Mouse (Mus musculus) hindbrain, embryonic 16.5 days (tissue): ENCODE results near the gene Homer1. TPM values are rescaled to one million over a fixed set of nuclear protein-coding genes. Genes with fewer than 3 reads are reported as not detected.

Experiments used
- ATAC-seq: fragments of 200-750 bp; cut with Nextera tagmentation; 2 replicates; pipeline ENCODE4 v1.8.0; 2017; ENCODE audit warnings: moderate TSS enrichment, moderate library complexity
- H3K27ac ChIP-seq: fragments of 300-500 bp; sonication (generic); 2 replicates; pipeline ENCODE4 v1.5.1; 2014; ENCODE audit warnings: low read depth, mild to moderate bottlenecking, control low read depth, low read length, moderate library complexity
- H3K27me3 ChIP-seq: fragments of 300-500 bp; sonication (generic); replicated peaks from 2 replicates; pipeline ENCODE4 v1.6.1; 2014; ENCODE audit warnings: low read length; ENCODE audit not compliant: control insufficient read depth, insufficient read depth
- H3K36me3 ChIP-seq: fragments of 300-500 bp; sonication (generic); 2 replicates; pipeline ENCODE4 v1.6.1; 2014; ENCODE audit warnings: mild to moderate bottlenecking, low read length, moderate library complexity, mixed read lengths; ENCODE audit not compliant: control insufficient read depth, insufficient read depth
- H3K4me1 ChIP-seq: fragments of 300-500 bp; sonication (generic); 2 replicates; pipeline ENCODE4 v1.6.1; 2014; ENCODE audit warnings: low read depth, low read length; ENCODE audit not compliant: control insufficient read depth, insufficient read depth
- H3K4me2 ChIP-seq: fragments of 300-500 bp; sonication (generic); 2 replicates; pipeline ENCODE4 v1.6.1; 2014; ENCODE audit warnings: mild to moderate bottlenecking, low read length, control low read depth, moderate library complexity
- H3K4me3 ChIP-seq: fragments of 300-500 bp; sonication (generic); 2 replicates; pipeline ENCODE4 v1.5.1; 2014; ENCODE audit warnings: mild to moderate bottlenecking, low read length, control low read depth, moderate library complexity
- H3K9ac ChIP-seq: fragments of 300-500 bp; sonication (generic); 2 replicates; pipeline ENCODE4 v1.6.1; 2014; ENCODE audit warnings: low read depth, mild to moderate bottlenecking, control low read depth, low read length, moderate library complexity
- H3K9me3 ChIP-seq: fragments of 300-500 bp; sonication (generic); 2 replicates; pipeline ENCODE4 v1.6.1; 2014; ENCODE audit warnings: mild to moderate bottlenecking, low read length, moderate library complexity; ENCODE audit not compliant: control insufficient read depth
- WGBS: fragments of 180-500 bp; shearing (Covaris S2); extraction: QIAGEN DNeasy Blood & Tissue Kit; methylation state at CpG from one replicate; pipeline ENCODE4 v1.1.7; 2014; 5-methylcytosine and 5-hydroxymethylcytosine counted together
- polyA plus RNA-seq: library from polyadenylated mRNA; unstranded; fragments of >200 nt; fragmentation: Nextera tagmentation; extraction: Ambion mirVana; gene quantifications from 2 replicates; pipeline ENCODE4 v1.2.1, GENCODE M21; 2015

Gene Homer1
- polyA plus RNA-seq, 1 experiment from 2014 or later: 9.6 TPM

GRCm38 (mm10) chr13:93326326-93326725 lies 26.9 kb downstream of the Homer1 start:
- no peak overlapping the region for H3K4me3 ChIP-seq
- no peak for ATAC-seq
- no peaks in the 10 kb centered on the region for H3K9me3 ChIP-seq
- H3K36me3 ChIP-seq: no peaks in the 10 kb centered on the region
- H3K4me2 ChIP-seq: no peak overlapping the region
- 74% methylated on average over 3 of the region's 3 CpGs for WGBS
- H3K27me3 ChIP-seq: no peaks in the 10 kb centered on the region
- H3K4me1 ChIP-seq: no peaks in the 10 kb centered on the region
- no peak overlapping the region for H3K27ac ChIP-seq
- H3K9ac ChIP-seq: no peak overlapping the region

GRCm38 (mm10) chr13:93331721-93332120 lies 32.3 kb downstream of the Homer1 start:
- Histone ChIP-seq H3K36me3 (no peaks in the 10 kb centered on the region), H3K27me3 (no peaks in the 10 kb centered on the region), H3K4me2 (no peak overlapping the region), H3K4me1 (no peaks in the 10 kb centered on the region), H3K27ac (no peak overlapping the region), H3K9me3 (no peaks in the 10 kb centered on the region), H3K4me3 (no peak overlapping the region), H3K9ac (no peak overlapping the region)
- ATAC-seq: no peak
- WGBS: 95% methylated on average over 2 of the region's 2 CpGs

GRCm38 (mm10) chr13:93332491-93332890 lies 33.1 kb downstream of the Homer1 start:
- Histone ChIP-seq H3K9ac (no peak overlapping the region), H3K36me3 (no peaks in the 10 kb centered on the region), H3K9me3 (no peaks in the 10 kb centered on the region), H3K27me3 (no peaks in the 10 kb centered on the region), H3K4me2 (no peak overlapping the region), H3K4me1 (no peaks in the 10 kb centered on the region), H3K27ac (no peak overlapping the region), H3K4me3 (no peak overlapping the region)
- WGBS: 95% methylated on average over 13 of the region's 13 CpGs
- ATAC-seq: no peak

- H3K9me3 ChIP-seq: no peaks in the 10 kb centered on the region
- H3K4me2 ChIP-seq: no peak overlapping the region
- WGBS: 78% methylated on average over 3 of the region's 3 CpGs
- H3K27me3 ChIP-seq: no peaks in the 10 kb centered on the region
- no peak for ATAC-seq
- H3K4me3 ChIP-seq: no peak overlapping the region
- no peaks in the 10 kb centered on the region for H3K4me1 ChIP-seq
- H3K36me3 ChIP-seq: no peaks in the 10 kb centered on the region
- H3K9ac ChIP-seq: no peak overlapping the region
- H3K27ac ChIP-seq: no peak overlapping the region
Measured at GRCm38 (mm10) chr13:93335337-93335736, 35.9 kb downstream of the Homer1 start.

GRCm38 (mm10) chr13:93338394-93338793 lies 39.0 kb downstream of the Homer1 start:
- ATAC-seq: no peak
- WGBS: 79% methylated on average over 5 of the region's 5 CpGs
- Histone ChIP-seq H3K9ac (no peak overlapping the region), H3K4me3 (no peak overlapping the region), H3K36me3 (no peaks in the 10 kb centered on the region), H3K27me3 (no peaks in the 10 kb centered on the region), H3K4me1 (no peaks in the 10 kb centered on the region), H3K27ac (no peak overlapping the region), H3K9me3 (no peaks in the 10 kb centered on the region), H3K4me2 (no peak overlapping the region)

GRCm38 (mm10) chr13:93340555-93341278 lies 41.3 kb downstream of the Homer1 start:
- 92% methylated on average over 3 of the region's 3 CpGs for WGBS
- H3K4me2 ChIP-seq: no peak overlapping the region
- H3K9ac ChIP-seq: no peak overlapping the region
- no peaks in the 10 kb centered on the region for H3K4me1 ChIP-seq
- H3K27ac ChIP-seq: no peak overlapping the region
- no peaks in the 10 kb centered on the region for H3K27me3 ChIP-seq
- no peaks in the 10 kb centered on the region for H3K9me3 ChIP-seq
- no peaks in the 10 kb centered on the region for H3K36me3 ChIP-seq
- ATAC-seq: no peak
- H3K4me3 ChIP-seq: no peak overlapping the region

- no peaks in the 10 kb centered on the region for H3K4me1 ChIP-seq
- no peak overlapping the region for H3K4me2 ChIP-seq
- H3K27me3 ChIP-seq: no peaks in the 10 kb centered on the region
- no peak for ATAC-seq
- no peaks in the 10 kb centered on the region for H3K36me3 ChIP-seq
- no peaks in the 10 kb centered on the region for H3K9me3 ChIP-seq
- WGBS: 73% methylated on average over 5 of the region's 5 CpGs
- no peak overlapping the region for H3K27ac ChIP-seq
- H3K4me3 ChIP-seq: no peak overlapping the region
- H3K9ac ChIP-seq: no peak overlapping the region
Measured at GRCm38 (mm10) chr13:93342641-93343040, 43.2 kb downstream of the Homer1 start.

GRCm38 (mm10) chr13:93344395-93344794 lies 45.0 kb downstream of the Homer1 start:
- H3K36me3 ChIP-seq: no peaks in the 10 kb centered on the region; the same call in 1 of the 2 replicates
- 100% methylated on average over 1 of the region's 1 CpGs for WGBS

GRCm38 (mm10) chr13:93345854-93346253 lies 46.4 kb downstream of the Homer1 start:
- ATAC-seq: no peak
- Histone ChIP-seq H3K36me3 (peaks cover 2% of the 10 kb centered on the region; the same call in 1 of the 2 replicates), H3K27ac (no peak overlapping the region), H3K9me3 (no peaks in the 10 kb centered on the region), H3K9ac (no peak overlapping the region), H3K4me3 (no peak overlapping the region), H3K4me2 (no peak overlapping the region), H3K4me1 (no peaks in the 10 kb centered on the region), H3K27me3 (no peaks in the 10 kb centered on the region)
- 89% methylated on average over 3 of the region's 3 CpGs for WGBS

More at GRCm38 (mm10) chr13:93344395-93344794, 45.0 kb downstream of the Homer1 start:
- no peaks in the 10 kb centered on the region for H3K4me1 ChIP-seq
- H3K4me2 ChIP-seq: no peak overlapping the region
- H3K27me3 ChIP-seq: no peaks in the 10 kb centered on the region
- no peak overlapping the region for H3K27ac ChIP-seq
- H3K9me3 ChIP-seq: no peaks in the 10 kb centered on the region
- H3K4me3 ChIP-seq: no peak overlapping the region
- no peak for ATAC-seq
- H3K9ac ChIP-seq: no peak overlapping the region
